Mouse (Mus musculus) adrenal gland (tissue): ENCODE data around the gene Zeb2.

Experiments
- intact Hi-C: fragments of 180-260 bp; cut with DNase I; formaldehyde crosslinking; loops from one replicate; pipeline ENCODE4 v1.15.1; 2025

Gene Zeb2

DNA sequence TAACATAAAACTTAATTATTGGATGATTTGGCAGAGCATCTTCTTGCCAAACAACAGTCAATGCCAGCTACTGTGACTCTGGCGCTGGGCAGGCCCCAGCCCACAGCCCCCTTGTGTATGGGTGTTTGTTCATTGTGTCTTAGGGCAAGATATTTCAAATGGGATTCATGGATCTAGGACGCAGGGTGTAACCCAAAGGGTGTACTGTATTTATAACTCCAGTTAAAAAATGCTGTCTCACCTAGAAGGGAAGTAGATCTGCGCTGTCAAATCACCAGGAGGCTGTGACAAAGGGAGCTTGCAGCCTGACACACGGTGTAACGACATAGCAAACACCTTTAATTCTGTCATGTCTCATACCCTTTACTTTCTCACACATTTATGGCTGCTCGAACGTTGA lies 16.6 kb downstream of the Zeb2 start:
- intact Hi-C loops: loop anchor here (5.0 kb wide), 1 partner anchor 68 kb away; no protein-coding TSS in a partner anchor

DNA sequence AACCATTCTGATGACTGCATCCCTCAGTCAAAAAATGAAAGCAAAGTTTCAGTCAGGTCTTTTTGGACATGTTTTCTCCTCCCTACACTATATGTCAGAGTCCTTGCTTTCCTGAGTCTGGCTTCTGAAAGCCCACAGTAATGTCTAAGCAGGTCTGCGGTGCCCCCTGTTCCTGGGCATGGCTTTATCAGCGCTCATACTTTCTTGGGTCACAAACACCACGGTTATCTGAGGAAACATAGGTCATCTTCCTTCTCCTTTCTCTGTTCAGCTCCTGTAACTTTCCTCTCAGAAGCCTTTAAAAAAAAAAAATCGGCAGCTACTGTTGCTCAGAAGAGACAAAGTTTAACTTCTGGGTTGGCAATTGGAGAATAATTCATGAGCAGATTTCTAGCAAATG lies 17.2 kb downstream of the Zeb2 start:
- intact Hi-C loops: loop anchor here (5.0 kb wide), 1 partner anchor 68 kb away; no protein-coding TSS in a partner anchor

DNA sequence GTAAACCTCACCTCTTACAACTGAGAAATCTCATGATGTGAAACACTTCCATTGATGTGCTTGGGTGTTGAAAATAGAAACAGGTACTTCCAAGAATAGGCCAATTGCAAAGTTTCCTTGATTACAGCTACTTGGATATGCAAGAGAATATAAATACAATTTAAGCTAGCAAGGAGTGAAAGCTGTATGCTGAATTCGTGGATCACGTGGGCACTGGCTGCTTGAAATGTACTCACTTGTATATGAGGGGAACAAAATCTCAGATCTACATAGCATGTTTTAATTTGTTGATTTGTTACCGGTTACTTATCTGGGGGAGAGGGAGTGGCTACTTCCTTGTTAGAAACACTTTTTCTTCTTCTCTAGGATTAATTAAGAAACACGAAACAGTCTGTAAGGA lies 18.1 kb downstream of the Zeb2 start:
- intact Hi-C loops: no loop called here

DNA sequence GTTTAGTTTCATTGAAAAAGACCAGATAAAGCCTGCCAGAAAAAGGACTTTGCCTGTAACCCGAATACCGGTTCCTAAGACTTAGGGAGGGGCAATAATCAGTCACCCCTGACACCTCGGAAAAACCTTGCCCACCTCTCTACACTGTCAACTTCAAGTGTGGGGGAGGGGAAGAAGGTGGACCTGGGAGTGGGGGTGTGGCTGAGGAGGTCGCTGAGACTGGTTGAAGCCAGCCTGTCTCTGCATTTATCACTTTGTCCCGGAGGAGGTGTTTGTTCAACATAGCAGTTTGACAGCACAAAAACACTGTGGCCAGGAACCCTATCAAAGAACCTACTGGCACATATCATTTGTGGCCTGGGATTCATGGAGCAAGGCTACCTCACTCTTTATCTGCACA lies 19.2 kb downstream of the Zeb2 start:
- intact Hi-C loops: no loop called here

DNA sequence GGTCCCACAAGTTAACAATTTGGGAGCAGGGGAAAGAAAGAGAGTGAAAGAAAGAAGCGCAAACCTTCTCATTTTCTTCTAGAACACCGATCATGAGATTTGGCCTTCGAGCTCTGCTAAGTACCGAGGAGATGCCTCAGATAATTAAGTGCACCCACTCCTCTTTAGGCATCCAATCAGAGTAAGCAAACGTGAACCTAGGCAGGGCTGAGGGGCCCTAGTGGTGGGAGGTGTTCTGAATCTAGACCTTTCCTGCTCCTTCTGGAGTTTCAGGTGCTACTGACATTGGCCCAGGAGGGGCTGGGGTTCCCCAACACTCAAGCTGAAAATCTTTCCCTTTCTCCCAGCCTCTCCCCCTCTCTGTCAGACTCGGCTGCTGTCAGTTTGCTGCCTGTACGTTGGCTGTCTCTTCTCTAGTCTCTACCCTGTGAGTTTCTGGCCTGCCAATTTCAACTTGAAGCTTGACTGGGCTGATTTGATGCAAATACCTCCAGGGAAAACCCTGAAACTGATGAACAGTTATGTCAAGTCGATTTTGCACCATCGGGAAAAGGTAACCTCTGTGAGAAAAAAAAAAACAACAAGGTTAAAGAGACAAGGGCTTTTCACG lies 20.5 kb downstream of the Zeb2 start:
- intact Hi-C loops: no loop called here

DNA sequence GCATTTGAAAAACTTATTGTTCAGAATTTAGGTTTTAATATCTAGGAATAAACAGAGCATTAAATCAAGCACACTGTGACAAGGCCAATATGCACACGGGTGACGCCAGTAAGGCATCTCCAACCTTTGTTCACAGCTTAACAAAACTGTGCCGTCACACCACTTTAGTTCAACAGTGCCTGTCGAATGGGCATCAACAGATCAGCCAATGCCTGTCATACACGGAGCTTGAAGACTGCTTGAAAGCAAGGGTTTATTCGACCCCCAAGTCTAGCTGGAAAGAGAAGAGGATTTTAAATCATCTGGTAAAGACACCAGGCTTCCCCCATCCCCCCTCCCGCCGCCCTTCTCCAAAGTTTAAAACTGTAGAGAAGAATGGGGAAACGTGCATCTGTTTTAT lies 21.4 kb downstream of the Zeb2 start:
- intact Hi-C loops: no loop called here

DNA sequence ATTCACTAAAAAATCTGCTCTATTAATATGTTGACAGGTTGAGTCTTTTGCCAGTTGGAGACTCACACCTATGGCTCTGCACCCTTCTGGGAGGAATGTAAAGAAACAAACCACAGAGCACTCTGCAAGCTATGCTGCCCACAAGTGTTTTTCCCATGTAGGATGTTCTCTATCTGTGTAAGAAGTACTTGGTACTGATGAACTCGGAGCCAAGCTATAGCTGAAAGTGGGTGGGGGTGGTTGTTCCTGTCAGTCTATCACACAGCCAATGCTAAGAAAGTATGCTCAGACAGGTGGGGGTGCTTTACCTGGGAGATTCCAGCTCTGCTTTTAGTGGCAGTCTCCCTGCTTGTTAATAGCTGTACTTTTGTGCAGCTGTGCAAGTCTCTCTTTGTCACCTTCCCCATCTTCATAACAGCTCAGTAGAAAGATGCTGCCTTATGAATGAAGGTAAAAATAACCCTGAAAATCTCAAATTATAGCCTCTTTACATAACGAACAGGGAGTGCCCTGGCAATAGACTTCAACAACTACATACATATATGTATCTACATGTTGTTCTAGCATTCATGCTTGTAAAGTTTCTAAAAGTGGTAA lies 22.7 kb downstream of the Zeb2 start:
- intact Hi-C loops: no loop called here

DNA sequence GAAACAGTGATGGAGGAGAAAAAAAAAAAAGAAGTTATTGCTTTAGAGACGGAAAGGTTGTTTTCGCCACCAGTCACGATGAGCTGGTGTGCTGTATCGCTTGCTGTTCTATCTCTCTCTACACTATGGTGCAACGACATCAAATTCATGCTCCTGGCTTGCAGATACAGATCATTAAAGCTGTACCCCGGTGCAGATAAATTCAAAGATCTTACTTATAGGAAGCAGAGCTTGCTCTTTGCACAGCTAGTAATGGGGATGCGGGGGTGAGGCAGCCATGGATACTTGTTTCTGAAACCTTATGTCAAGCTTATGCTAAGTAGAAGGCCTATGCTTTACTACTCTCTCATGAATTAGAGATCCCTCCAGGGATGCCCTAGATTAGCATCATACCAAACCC lies 23.7 kb downstream of the Zeb2 start:
- intact Hi-C loops: no loop called here

DNA sequence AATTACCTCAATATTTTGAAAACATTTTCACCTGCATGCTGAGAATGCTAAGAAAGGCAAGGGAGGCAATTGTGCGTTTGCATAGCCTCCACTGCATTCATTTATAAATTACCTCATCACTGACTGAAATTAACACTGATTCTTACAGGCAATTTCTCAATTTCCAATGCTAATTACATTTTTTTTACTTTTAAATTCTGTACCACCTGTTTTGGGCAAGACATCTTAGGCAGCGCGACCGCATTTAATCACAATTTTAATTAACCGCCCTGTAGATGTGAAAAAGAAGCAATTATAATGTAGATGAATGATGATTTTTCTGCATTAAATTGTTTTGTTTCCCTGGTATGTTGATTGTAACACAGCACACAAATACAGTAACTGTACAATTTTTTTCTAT lies 24.5 kb downstream of the Zeb2 start:
- intact Hi-C loops: no loop called here

DNA sequence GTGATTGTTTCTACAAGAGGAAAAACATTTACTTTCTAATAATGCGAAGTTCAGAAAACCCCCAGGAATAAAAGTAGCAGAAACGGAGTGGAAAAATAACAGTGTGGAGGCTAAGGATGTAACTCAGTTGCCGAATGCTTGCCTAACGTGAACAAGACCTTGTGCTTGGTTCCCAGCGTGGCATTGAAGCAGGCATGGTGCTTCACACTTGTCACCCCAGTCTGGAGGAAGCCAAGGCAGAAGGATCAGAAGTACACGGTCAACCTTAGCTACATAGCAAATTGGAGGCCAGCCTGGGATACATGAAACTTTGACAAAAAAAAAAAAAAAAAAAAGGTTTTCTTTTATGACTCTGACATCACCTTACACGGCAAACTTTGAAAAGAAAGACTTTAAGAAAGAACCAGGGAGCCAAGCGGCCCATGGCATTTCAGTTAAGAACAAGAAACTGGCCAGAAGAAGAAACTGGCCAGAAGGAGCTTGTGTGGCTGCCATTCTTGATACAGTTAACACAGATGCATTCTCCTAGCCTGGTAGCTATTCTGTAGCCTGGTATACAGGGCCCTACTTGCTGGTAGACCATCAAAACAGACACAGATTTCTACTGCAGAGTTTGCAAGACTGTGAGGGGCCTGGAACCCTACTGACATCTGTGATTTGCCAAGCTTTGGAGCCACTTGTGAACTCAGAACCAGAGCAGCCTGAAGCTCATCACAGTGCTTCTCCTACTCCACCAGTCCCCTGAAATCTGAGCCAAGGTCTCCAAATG lies 26.5 kb downstream of the Zeb2 start:
- intact Hi-C loops: no loop called here

DNA sequence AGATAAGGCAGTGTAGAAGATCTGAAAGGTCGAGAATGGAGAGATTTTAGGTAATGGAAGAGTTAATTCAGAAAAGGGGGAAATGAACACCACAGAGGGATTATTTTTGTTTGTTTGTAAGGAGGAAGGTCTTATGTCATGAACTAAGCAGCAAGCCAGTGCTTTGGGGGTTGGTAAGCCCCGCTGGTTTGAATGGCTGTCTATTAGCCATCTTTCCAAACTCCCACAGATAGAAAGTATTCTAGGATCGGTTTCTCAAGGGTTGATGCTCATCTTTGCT lies 28.0 kb downstream of the Zeb2 start:
- intact Hi-C loops: no loop called here

DNA sequence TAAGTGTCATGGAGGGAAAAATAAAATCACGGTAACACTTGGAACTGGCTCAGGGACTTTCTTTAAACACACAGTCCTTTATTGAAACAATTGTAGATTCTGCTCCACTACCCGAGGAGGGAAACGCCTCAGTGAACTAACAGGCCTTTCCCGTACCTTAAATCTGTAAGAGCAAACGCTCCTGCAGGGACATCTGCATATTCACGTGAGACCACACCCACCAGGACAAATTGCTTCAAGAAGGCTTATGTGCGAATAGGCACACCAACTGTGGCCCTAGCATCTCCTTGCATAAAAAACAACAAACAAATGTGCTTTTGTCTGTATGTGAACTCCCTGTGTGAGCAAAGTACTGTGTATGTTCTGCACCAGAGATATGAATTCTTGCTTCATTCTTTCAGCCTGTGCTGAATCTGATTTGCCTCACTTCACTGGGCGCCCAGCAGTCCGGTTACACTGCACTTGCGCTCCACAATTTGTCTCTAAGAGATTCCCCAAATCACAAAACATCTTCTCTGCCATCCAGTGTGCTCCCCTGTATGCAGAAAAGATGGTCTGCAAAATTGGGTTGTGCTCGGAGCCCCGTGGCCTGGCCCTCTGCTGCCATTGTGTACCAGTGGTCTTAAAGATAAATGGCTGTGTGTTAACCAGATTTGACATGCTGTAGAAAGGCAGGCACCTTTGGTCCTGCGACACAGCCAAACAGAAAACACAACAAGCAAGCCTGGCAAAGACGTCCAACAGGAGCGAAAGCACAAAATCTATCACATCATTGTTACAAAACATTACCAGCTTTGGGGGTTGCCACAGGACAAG lies 28.6 kb downstream of the Zeb2 start:
- intact Hi-C loops: no loop called here

DNA sequence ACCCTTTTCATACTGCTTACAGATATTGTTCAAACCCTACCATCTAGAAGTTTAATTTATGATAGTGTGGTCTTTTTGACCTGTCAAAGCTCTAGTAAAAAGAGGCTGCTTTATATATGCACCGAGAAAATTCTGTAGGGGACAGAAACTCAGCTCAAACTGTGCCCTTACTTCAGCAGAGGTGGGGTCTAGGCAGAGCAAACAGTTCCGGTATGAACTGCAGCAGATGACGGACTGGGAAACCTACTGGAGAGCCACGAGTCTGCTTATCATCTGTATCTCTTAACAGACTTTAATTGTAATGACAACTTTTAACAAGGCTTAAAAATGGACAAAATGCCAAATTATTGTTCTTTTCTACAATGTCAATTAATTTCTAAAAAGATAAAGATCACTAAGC lies 30.0 kb downstream of the Zeb2 start:
- intact Hi-C loops: no loop called here

DNA sequence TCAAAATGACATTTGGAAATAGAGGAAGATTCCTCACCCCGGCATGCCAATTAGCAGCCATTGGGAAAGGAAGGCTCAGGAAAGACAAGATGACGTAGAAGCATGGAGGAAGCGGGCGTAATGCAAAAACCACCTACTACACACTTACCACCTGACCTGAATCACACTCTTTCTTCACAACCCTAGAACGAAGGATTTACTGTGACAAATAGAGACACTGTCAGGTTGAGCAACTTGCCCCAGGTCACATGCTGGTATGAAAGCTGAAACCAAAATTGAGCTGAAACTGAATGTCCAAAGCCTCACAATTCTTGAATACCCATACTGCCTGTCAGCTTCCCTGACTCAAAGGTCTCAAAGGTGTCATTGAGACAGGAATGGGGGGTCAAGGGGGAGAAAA lies 31.5 kb downstream of the Zeb2 start:
- intact Hi-C loops: no loop called here

DNA sequence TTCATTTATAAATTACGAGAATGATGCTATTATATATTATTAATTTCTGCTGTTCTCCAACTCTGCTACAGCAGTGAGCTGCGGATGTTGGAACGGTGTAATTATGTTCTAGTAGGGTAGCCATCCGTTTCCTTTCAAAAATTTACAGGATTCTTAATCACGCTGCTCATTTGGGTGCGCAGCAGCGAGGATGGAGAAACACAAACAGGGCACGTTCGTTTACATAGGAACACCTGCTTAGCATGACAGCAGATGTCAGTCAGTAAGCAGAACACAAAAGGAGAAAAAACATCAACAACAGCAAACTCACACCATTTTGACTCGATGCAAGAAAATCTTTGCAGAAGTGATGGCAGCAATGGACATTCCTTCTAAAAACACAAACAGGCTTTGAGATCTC lies 34.2 kb downstream of the Zeb2 start:
- intact Hi-C loops: no loop called here

DNA sequence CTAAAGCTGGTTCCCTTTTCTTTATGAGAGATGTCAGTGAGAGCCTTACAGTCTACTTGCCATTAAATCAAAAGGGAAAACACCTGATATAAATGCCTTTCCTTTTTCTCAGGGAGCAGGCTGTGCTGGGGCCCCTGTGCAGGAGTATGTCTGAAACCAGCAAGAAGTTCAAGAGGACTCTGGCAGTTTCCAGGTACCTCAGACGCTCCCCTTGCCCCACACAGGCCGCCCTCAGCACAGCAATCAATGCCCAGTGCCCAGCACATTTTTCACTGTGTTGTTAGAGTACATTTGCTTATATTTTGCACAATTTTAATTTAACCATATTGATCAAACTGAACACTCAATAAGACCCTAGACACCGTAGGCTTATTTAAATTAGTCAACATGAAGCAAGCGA lies 35.6 kb downstream of the Zeb2 start:
- intact Hi-C loops: no loop called here

DNA sequence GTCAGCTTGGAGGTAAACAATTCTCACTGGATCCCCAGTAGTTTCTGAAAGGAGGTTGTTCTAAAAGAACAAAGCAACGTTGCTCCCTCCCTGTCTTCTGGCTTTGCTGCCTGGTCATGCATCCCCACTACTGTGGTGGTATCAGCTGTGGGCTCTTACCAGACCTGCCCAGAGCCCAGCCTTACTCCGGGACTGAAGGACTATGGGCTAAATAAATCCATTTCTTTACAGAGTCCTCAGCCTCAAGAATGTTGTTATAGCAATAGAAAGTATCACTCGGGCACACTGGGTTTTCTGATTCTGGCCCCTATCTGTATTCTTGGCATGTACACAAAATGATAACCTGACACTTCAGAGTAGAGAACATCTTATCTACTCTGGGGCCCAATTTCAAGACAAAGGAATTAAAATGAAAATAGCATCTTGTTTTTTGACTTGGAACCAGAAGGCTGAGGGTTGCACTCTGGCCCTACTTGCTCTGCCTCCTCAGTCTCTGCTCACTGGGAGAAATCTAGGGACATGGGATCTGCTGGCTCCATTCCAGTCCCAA lies 39.2 kb downstream of the Zeb2 start:
- intact Hi-C loops: no loop called here

DNA sequence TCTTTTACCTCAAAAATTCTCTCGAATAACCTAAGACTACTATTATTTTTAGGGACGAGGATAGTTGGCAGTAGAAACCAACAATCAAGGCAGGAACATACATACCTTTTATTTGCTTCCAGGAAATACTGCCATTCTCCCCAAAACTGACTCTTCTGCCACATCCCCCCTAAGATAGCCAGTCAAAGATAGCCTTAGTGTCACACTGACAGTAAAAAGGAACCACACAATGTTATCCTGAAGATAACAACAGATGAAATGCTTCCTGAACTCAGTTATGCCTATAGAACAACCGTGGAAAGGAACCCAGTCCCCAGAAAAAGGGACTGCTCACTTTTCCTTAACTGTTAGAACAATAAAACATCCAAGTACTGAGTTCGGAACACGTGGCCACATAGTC lies 39.8 kb downstream of the Zeb2 start:
- intact Hi-C loops: no loop called here

DNA sequence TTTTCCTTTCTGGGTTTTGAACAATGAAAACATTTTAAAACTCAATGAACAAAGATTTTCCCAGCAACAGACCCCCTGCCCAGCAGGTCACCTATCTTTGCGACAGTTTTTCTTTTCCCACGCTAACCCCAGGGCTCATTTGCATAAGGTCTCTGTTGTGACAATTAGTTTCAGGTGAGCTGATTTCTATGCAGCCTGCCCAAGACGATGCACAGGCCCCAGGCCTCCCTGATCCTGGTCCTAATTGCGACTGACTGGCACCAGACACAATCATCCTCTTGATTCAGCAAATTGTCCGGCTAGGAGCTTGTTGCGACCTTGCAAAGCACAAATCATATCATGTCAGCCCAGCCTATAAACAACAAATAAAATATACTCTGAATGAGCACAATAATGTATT lies 44.2 kb downstream of the Zeb2 start:
- intact Hi-C loops: no loop called here

DNA sequence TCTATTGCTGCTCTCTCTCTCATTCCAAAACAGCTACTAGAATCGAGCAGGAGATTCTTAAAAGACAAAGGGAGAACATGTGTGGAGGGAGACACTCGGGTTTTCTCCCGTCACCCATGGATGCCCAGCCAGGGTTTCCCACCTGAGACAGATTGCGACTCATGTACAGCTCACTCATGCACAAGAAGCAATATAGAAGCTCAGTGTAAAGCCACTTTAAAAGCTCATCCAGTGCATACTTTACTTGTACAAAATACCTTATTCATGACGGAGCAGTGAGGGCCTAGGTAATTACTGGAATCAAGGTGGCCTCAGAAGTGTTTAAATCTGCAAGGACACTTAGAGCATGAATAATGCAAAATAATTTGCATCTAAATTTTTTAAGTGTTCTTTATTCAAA lies 45.9 kb downstream of the Zeb2 start:
- intact Hi-C loops: no loop called here

DNA sequence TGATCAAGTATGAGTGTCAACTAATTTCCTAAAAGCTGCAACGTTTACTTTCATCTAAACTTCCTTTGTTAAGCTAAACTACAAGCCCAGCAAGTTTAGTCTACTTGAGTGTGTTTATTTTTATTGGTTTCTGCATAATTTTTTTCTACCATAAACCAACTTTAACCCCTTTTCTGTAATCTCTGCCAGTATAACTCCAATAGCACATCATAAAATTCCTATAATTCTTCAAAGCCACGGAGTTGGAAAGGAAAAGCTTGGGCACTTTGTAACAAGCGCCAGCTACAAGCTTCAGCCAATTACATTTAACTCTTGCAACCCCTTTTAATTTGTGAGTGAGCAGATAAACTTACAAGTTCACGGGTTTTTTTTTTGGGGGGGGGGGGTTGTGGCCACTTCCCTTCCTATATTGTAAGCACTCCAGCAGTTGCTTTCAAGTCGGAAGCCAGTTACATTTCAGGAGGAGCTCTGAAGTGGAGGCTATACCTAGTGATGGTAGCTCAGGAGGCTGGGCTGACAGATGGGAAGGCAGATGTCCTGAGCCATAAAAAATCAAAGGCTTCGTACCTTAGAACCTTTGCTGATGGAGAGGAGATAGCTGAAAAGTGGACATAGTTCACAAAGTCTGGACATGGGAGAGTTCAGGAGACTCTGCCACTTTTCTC lies 46.5 kb downstream of the Zeb2 start:
- intact Hi-C loops: no loop called here
